Mouse (Mus musculus) thymus, adult 2 months (tissue): ENCODE results near the gene Cdx2.

Experiments
- CTCF ChIP-seq: fragments of 200-500 bp; IDR thresholded peaks from 2 replicates; pipeline ENCODE4 v1.5.1; 2012; ENCODE audit warnings: mild to moderate bottlenecking, control low read depth, low read length, moderate library complexity, borderline replicate concordance; ENCODE audit not compliant: control insufficient read depth, poor library complexity, insufficient read depth; ENCODE audit errors: extremely low read depth
- POLR2A ChIP-seq: fragments of 200-500 bp; IDR thresholded peaks from 2 replicates; pipeline ENCODE4 v1.6.1; 2012; ENCODE audit warnings: mild to moderate bottlenecking, low read length, control low read depth, moderate library complexity; ENCODE audit not compliant: control insufficient read depth, poor library complexity, insufficient read depth; ENCODE audit errors: extremely low read depth

DNA sequence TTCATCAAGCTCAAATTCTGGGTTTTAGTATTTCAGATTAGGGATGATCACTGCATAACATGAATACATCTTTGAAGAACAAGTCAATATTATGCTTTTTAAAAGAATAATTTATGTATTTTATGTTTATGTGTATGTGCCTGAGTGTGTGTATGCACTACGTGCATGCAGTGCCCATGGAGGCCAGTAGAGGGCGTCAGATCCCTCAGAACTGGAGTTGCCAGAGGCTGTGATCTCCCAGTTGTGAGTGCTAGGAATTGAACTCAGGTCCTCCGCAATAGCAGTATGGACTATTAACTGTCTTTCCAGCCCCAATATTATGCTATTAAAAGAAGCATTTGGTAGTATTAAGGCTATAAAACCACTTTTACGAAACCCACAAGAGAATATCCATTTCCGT lies 20.6 kb upstream of the Cdx2 start:
- TF ChIP-seq POLR2A, result no peak
- no peak for TF ChIP-seq CTCF
